ENCODE assay signal across 2 mouse cellular contexts in genomic region chr3:122920572-122921435, GRCm38 (mm10).
TF ChIP-seq lines count a peak whose summit lies in the region.

No protein-coding gene starts in this region.

TF ChIP-seq in CH12.LX, 34 proteins besides CTCF, POLR2A, EP300 and RAD21 (continued from another document):
- TF ChIP-seq USF1 (IDR thresholded peaks at IDR 0.05; ENCODE audit: low read depth, low read length), result no peak
- no peak for TF ChIP-seq ZC3H11A (IDR thresholded peaks at IDR 0.05; ENCODE audit: low read depth, low read length)
- no peak for TF ChIP-seq BHLHE40 (IDR thresholded peaks at IDR 0.05; ENCODE audit: low read depth, low read length)
- TF ChIP-seq TBP (conservative IDR thresholded peaks at IDR 0.05; ENCODE audit: low read depth, low read length), result no peak
- TF ChIP-seq MYC (IDR thresholded peaks at IDR 0.05; ENCODE audit: low read depth, low read length), result no peak
- TF ChIP-seq E2F4 (IDR thresholded peaks at IDR 0.05; ENCODE audit: insufficient replicate concordance, low read depth, low read length), result no peak
- no peak for TF ChIP-seq MEF2A (IDR thresholded peaks at IDR 0.05; ENCODE audit: borderline replicate concordance, low read depth, low read length)
- no peak for TF ChIP-seq HCFC1 (IDR thresholded peaks at IDR 0.05; ENCODE audit: low read depth, low read length)
- no peak for TF ChIP-seq JUND (conservative IDR thresholded peaks at IDR 0.05; ENCODE audit: low read depth, low read length)
- no peak for TF ChIP-seq POLR2AphosphoS2 (IDR thresholded peaks at IDR 0.05; ENCODE audit: low read depth, low read length)
- TF ChIP-seq ETS1 (conservative IDR thresholded peaks at IDR 0.05; ENCODE audit: low read depth, low read length), result no peak
- TF ChIP-seq PAX5 (IDR thresholded peaks at IDR 0.05; ENCODE audit: low read length), result no peak
- TF ChIP-seq GABPA (IDR thresholded peaks at IDR 0.05; ENCODE audit: insufficient replicate concordance, low read depth, low read length), result no peak
- TF ChIP-seq KAT2A (IDR thresholded peaks at IDR 0.05; ENCODE audit: insufficient replicate concordance, low read length), result no peak
- 0 out of 2 replicates have a peak, but pooled peaks have one; percentile 37 for TF ChIP-seq MAX (IDR thresholded peaks at IDR 0.05; ENCODE audit: low read length)
- TF ChIP-seq IRF4 (IDR thresholded peaks at IDR 0.05; ENCODE audit: low read depth, low read length), result no peak
- 0 out of 2 replicates have a peak, but pooled peaks have one; percentile 6 for TF ChIP-seq NELFE (IDR thresholded peaks at IDR 0.05; ENCODE audit: low read depth, low read length)
- TF ChIP-seq UBTF (IDR thresholded peaks at IDR 0.05; ENCODE audit: low read depth, low read length), result no peak
- TF ChIP-seq RCOR1 (conservative IDR thresholded peaks at IDR 0.05; ENCODE audit: low read depth, low read length), result no peak
- no peak for TF ChIP-seq NRF1 (IDR thresholded peaks at IDR 0.05; ENCODE audit: low read depth, low read length)
- TF ChIP-seq MAZ (IDR thresholded peaks at IDR 0.05; ENCODE audit: low read depth, low read length), result no peak

TF ChIP-seq in myocyte, 11 proteins besides CTCF, POLR2A, EP300 and RAD21 (continued from another document):
- TF ChIP-seq SRF (IDR thresholded peaks at IDR 0.05; ENCODE audit: control insufficient read depth, insufficient read length, low read depth) (no peak), USF1 (IDR thresholded peaks at IDR 0.05; ENCODE audit: low read depth) (no peak), MYOD1 (IDR thresholded peaks at IDR 0.05; ENCODE audit: control insufficient read depth in 1 of 3, insufficient read length in 2 of 3, low read depth in 2 of 3) (no peak), TCF12 (IDR thresholded peaks at IDR 0.05; ENCODE audit: insufficient read depth, poor library complexity, severe bottlenecking) (no peak), E2F4 (IDR thresholded peaks at IDR 0.05; ENCODE audit: insufficient read depth) (no peak), REST (IDR thresholded peaks at IDR 0.05; ENCODE audit: insufficient read depth, insufficient read length) (no peak)
TF ChIP-seq in myocyte: peak in this region for 0.
